Comparison of ENCODE assay signal across 8 mouse cellular contexts in the genomic region with DNA sequence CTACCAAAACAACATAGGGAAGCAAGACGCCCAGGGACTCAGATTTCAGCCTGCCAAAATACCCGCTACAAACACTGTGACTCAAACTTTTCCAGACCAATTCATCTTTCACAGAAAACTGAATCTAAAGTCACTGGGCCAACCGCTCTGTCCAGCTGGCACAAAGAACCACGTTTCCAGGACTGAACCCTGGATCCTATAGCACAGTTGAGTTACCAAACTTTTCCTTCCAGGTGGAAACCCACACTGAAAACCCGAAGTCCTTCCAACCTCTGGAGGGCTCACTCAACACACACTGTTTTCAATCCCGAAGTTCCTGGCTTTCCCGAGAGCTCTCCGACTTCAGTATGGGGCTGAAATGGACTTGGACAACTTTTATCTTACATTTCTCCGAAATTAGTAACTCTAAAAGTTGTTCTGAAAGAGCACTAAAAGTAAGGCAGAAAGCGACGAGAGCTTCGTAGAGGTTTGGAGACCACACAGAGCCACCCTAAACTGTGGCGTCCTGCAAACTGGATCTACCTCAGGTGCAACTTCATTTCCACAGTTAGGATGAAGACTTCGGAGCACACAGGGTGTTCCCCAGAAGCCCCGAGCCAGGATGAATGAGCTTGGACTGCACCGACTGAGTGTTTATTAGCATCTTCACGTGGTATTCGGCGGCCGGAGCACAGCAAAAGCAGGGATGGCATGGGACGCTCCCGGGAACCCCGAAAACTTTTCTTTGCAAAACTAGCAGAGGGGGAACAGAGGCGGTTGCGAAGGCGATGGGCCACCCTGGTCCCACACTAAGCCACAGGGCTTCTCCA. TPM values are rescaled to one million over a fixed set of nuclear protein-coding genes. Genes with fewer than 3 reads are reported as not detected.
DNase-seq lines count a peak whose midpoint lies in the region; ATAC-seq and TF ChIP-seq lines count a peak whose summit lies in the region.

No protein-coding gene starts in this region.

- H3K4me2 ChIP-seq in hindbrain, postnatal 0 days (ENCODE audit: low read depth, low read length): peak overlapping the region; percentile 94

- peak overlapping the region; percentile 77 for H3K4me3 ChIP-seq in embryonic fibroblast, embryonic 13.5 days (ENCODE audit: insufficient read depth, low read length)
- H3K4me3 ChIP-seq in hindbrain, postnatal 0 days (ENCODE audit: low read length): peak overlapping the region; percentile 88
- peak overlapping the region; percentile 91 for H3K4me3 ChIP-seq in midbrain, embryonic 10.5 days

- H3K9me3 ChIP-seq in hindbrain, postnatal 0 days (ENCODE audit: low read length): no peaks in the 10 kb centered on the region
- H3K9me3 ChIP-seq in midbrain, embryonic 10.5 days (replicated peaks): no peaks in the 10 kb centered on the region

- peak overlapping the region; percentile 84 for H3K9ac ChIP-seq in hindbrain, postnatal 0 days (replicated peaks; ENCODE audit: low read length)

- peak overlapping the region; percentile 50 for H3K27ac ChIP-seq in embryonic fibroblast, embryonic 13.5 days (ENCODE audit: insufficient read depth, low read length)
- H3K27ac ChIP-seq in hindbrain, postnatal 0 days: peak overlapping the region; percentile 77; the same call in 1 of the 2 replicates
- H3K27ac ChIP-seq in midbrain, embryonic 10.5 days (replicated peaks): peak overlapping the region; percentile 99

- no peak for TF ChIP-seq POLR2A in embryonic fibroblast, embryonic 13.5 days (IDR thresholded peaks at IDR 0.05; ENCODE audit: low read depth, low read length)

- no peaks in the 10 kb centered on the region for H3K27me3 ChIP-seq in hindbrain, postnatal 0 days (ENCODE audit: insufficient read depth, low read length)
- peaks cover 4% of the 10 kb centered on the region for H3K27me3 ChIP-seq in midbrain, embryonic 10.5 days (ENCODE audit: low read depth, poor library complexity, severe bottlenecking)

- no peaks in the 10 kb centered on the region; the same call in 1 of the 2 replicates for H3K4me1 ChIP-seq in embryonic fibroblast, embryonic 13.5 days (ENCODE audit: control insufficient read depth, insufficient read depth, low read length)
- H3K4me1 ChIP-seq in hindbrain, postnatal 0 days (ENCODE audit: insufficient read depth, low read length): 0 out of 2 replicates have a peak, but pooled peaks cover 7% of the 10 kb centered on the region
- H3K4me1 ChIP-seq in midbrain, embryonic 10.5 days: peaks cover 47% of the 10 kb centered on the region

- no peaks in the 10 kb centered on the region for H3K36me3 ChIP-seq in hindbrain, postnatal 0 days (ENCODE audit: insufficient read depth, low read length)
- 0 out of 2 replicates have a peak, but pooled peaks cover 4% of the 10 kb centered on the region for H3K36me3 ChIP-seq in midbrain, embryonic 10.5 days

- TF ChIP-seq CTCF in embryonic fibroblast, embryonic 13.5 days (IDR thresholded peaks at IDR 0.05; ENCODE audit: borderline replicate concordance, insufficient read depth, low read length): no peak
- no peak for TF ChIP-seq CTCF in hindbrain, postnatal 0 days (IDR thresholded peaks at IDR 0.05; ENCODE audit: low read depth)

- ATAC-seq in hindbrain, postnatal 0 days: peak; percentile 60
- ATAC-seq in cerebellum, adult (ENCODE audit: insufficient number of reproducible peaks, low FRiP score, low TSS enrichment): no peak
- ATAC-seq in inflammation-experienced regulatory T-cells, adult 6 months: no peak

- 2% methylated on average over 26 of the region's 26 CpGs for WGBS in hindbrain, postnatal 0 days
- 3% methylated on average over 26 of the region's 26 CpGs for WGBS in midbrain, embryonic 10.5 days

- peak; percentile 65 for DNase-seq in 3T3-L1 (ENCODE audit: low read depth, low spot score)
- DNase-seq in ES-CJ7 (ENCODE audit: low read depth, low spot score): peak; percentile 44
- DNase-seq in hindbrain, postnatal 0 days (ENCODE audit: low spot score): peak; percentile 37
- peak; percentile 37 for DNase-seq in midbrain, embryonic 10.5 days (ENCODE audit: low spot score)
- no peak for DNase-seq in left cerebral cortex, adult 18-20 months (ENCODE audit: low spot score in 2 of 2)

RNA-seq across cellular contexts. Expression of gene Adgra3, which starts 1.0 kb away (rescaled TPM):
- 44.7 and 53.3 TPM in 2 replicates for polyA plus RNA-seq in embryonic fibroblast, embryonic 13.5 days (2011; ENCODE audit: insufficient read length, low read depth, missing spikeins)
- 42.0 and 47.2 TPM in 2 replicates for total RNA-seq in hindbrain, postnatal 0 days (2014; rRNA removed)
- polyA plus RNA-seq in hindbrain, postnatal 0 days (2015; fragmentation: Nextera tagmentation; extraction: Ambion mirVana): 10.9 and 11.4 TPM in 2 replicates
- polyA plus RNA-seq in midbrain, embryonic 10.5 days (2016; fragmentation: Nextera tagmentation; extraction: Ambion mirVana): 37.1 and 38.6 TPM in 2 replicates
- not detected for polyA plus RNA-seq in inflammation-experienced regulatory T-cells, adult 6 months (2017; shearing (Covaris generic))
- 10 to 100 TPM; 13.1 to 16.9 TPM for total RNA-seq in left cerebral cortex, adult 18-20 months (2021)

Comparison
In these comparisons a context has a peak if more than half of its experiments do, and no peak if none do; other contexts are left out.
1. DNase-seq: peak in 3T3-L1 (single experiment), ES-CJ7 (single experiment), hindbrain, postnatal 0 days (single experiment) and midbrain, embryonic 10.5 days (single experiment); none in left cerebral cortex, adult 18-20 months (0 of 2).
2. RNA of gene Adgra3, which starts 1.0 kb away (polyA plus RNA-seq): 44.7 to 53.3 TPM in embryonic fibroblast, embryonic 13.5 days, 37.1 to 38.6 TPM in midbrain, embryonic 10.5 days and 10.9 to 11.4 TPM in hindbrain, postnatal 0 days; not detected in inflammation-experienced regulatory T-cells, adult 6 months; every median in the first group is over 10 times any median in the second.
3. Peak in every context shown above with its lines, with median percentiles within 50 percentile points of each other: H3K27ac ChIP-seq and H3K4me3 ChIP-seq.